Mouse (Mus musculus) liver, adult 2 months (tissue): ENCODE measurements around the gene Zfp36. TPM values are rescaled to one million over a fixed set of nuclear protein-coding genes. Genes with fewer than 3 reads are reported as not detected.

ENCODE experiments used
- DNase-seq: peaks from one replicate; pipeline ENCODE4 v3.0.0-alpha.2; 2011; ENCODE audit warnings: low read depth, low spot score; ENCODE audit errors: extremely low read depth
- H3K27ac ChIP-seq: fragments of 200-500 bp; replicated peaks from 2 replicates; pipeline ENCODE4 v1.5.1; 2012; ENCODE audit warnings: low read depth, mild to moderate bottlenecking, control low read depth, inconsistent platforms, low read length; ENCODE audit not compliant: insufficient read depth
- H3K27me3 ChIP-seq: fragments of 200-500 bp; 2 replicates; pipeline ENCODE4 v1.6.1; 2012; ENCODE audit warnings: mild to moderate bottlenecking, moderate library complexity, low read length, inconsistent platforms; ENCODE audit not compliant: control insufficient read depth, insufficient read depth
- H3K36me3 ChIP-seq: fragments of 200-500 bp; 2 replicates; pipeline ENCODE4 v1.6.1; 2012; ENCODE audit warnings: low read length, inconsistent platforms; ENCODE audit not compliant: control insufficient read depth, insufficient read depth
- H3K4me1 ChIP-seq: fragments of 200-500 bp; 2 replicates; pipeline ENCODE4 v1.6.1; 2011; ENCODE audit warnings: low read length; ENCODE audit not compliant: control insufficient read depth, insufficient read depth
- H3K4me3 ChIP-seq: fragments of 200-500 bp; 2 replicates; pipeline ENCODE4 v1.5.1; 2011; ENCODE audit warnings: low read depth, mild to moderate bottlenecking, control low read depth, low read length, moderate library complexity; ENCODE audit not compliant: insufficient read depth
- H3K79me2 ChIP-seq: fragments of 200-500 bp; 2 replicates; pipeline ENCODE4 v1.6.1; 2012; ENCODE audit warnings: inconsistent platforms, mild to moderate bottlenecking, low read length, moderate library complexity; ENCODE audit not compliant: control insufficient read depth, insufficient read depth
- H3K9ac ChIP-seq: fragments of 200-500 bp; 2 replicates; pipeline ENCODE4 v1.6.1; 2012; ENCODE audit warnings: low read depth, mild to moderate bottlenecking, control low read depth, inconsistent platforms, low read length
- CTCF ChIP-seq: fragments of 200-500 bp; IDR thresholded peaks from 2 replicates; pipeline ENCODE4 v1.5.1; 2011; ENCODE audit warnings: low read depth, low read length, control low read depth
- POLR2A ChIP-seq: fragments of 200-500 bp; IDR thresholded peaks from 2 replicates; pipeline ENCODE4 v1.6.1; 2011; ENCODE audit warnings: low read length, control low read depth; ENCODE audit not compliant: insufficient read depth; ENCODE audit errors: extremely low read depth
- WGBS: fragments of 180-500 bp; shearing (Covaris S2); methylation state at CpG from one replicate; pipeline ENCODE4 v1.1.7; 2018; 5-methylcytosine and 5-hydroxymethylcytosine counted together
- polyA plus RNA-seq: library from polyadenylated mRNA; depleted of rRNA; stranded (reverse); fragments of >200 nt; gene quantifications from 2 replicates; pipeline ENCODE4 v1.2.3, GENCODE M21; 2012
- total RNA-seq: library from RNA; depleted of rRNA; stranded (reverse); fragments of >200 nt; gene quantifications from 2 replicates; pipeline ENCODE4 v1.2.3, GENCODE M21; 2014

The Zfp36 gene
- total and polyA plus RNA-seq, 2 experiments = 16.4 to 41.1 TPM

DNA sequence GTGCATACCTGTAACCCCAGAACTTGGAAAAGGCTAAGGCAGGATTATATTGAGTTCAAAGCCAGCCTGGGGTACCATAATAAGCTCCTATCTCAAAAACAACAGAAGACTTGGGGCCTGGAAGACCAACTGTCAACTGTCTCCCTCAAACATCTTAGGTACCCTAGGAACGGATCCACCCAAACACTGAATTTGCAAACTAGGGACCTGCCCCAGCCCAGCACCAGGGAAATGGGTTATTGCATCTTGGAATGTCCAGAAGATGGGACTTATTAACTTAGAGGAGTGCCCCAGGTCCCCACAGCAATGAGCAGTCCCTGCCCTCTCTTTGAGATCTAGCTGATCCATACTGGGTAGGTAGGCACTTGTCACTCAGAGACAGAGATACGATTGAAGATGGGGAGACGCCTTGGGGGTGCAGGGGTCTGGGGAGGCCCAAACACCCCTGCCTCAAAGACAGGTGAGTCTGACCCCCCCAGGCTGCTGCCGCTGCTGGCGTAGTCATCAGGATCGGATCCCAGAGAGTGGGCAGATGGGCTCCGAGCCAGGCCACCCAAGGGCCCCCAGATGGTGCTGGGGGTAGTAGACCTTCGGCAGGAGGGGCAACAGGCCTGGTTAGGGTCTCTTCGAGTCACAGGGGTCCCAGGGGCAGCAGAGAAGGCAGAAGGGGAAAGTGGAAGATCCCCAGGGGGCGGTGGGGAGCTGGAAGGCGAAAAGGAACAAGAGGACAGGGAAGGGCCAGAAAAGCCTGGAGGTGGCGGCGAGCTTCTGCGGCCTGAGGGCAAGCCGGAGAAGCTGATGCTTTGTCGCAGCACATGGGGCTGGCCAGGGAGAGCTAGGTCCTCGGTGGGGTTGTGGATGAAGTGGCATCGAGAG lies 2.6 kb downstream of the Zfp36 start:
- peak; percentile 57 for DNase-seq
- 0 out of 2 replicates have a peak, but pooled peaks have one; percentile 4 for TF ChIP-seq POLR2A
- no peak for TF ChIP-seq CTCF

DNA sequence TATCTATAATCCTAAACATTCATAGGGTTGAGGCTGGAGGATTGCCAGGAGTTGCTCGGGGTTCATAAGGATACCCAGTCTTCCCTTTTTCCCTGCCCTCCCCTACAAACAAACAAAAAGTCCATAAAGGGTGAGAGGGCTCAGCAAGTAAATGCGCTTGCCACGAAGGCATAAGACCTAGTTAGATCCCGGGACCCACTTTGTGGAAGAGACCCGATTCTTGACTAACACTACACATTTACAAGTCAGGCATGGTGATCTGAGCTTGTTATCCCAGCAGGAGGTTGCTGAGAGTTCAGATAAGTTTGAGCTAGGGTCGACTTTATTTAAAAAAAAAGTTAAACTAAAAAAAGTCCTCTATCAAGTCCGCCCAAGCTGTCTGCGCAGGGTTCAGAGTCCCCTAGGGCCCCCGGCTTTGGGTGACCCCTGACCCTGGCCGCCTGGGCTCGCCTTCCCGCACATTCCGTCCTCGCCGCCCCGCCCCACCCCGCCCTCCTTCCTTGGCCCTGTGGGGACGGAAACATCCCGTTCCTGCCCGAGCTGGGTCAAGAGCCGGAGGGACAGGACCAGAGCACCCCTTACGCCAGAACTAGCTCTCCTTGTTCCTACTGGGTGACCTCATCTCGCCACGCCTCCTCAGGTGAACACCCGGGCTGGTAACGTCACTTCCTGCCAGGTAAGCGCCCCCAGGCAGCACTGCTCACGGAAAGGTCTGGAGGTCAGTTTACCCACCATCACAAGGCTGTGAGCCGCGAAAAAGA lies 3.9 kb downstream of the Zfp36 start:
- H3K4me1 ChIP-seq = peaks cover 10% of the 10 kb centered on the region; the same call in 1 of the 2 replicates
- H3K79me2 ChIP-seq = peaks cover 20% of the 10 kb centered on the region
- peak; percentile 98 for DNase-seq
- peak overlapping the region; percentile 24 for H3K4me3 ChIP-seq
- peaks cover 8% of the 10 kb centered on the region for H3K36me3 ChIP-seq
- 1% methylated on average over 30 of the region's 30 CpGs for WGBS
- peak overlapping the region; percentile 97 for H3K27ac ChIP-seq
- TF ChIP-seq POLR2A (peak; percentile 84), CTCF (peak; percentile 10; the same call in 1 of the 2 replicates)
- H3K9ac ChIP-seq = peak overlapping the region; percentile 67
- H3K27me3 ChIP-seq = no peaks in the 10 kb centered on the region

More for the DNA sequence above, 2.6 kb downstream of the Zfp36 start:
- no peaks in the 10 kb centered on the region for H3K27me3 ChIP-seq
- peak overlapping the region; percentile 96 for H3K4me3 ChIP-seq
- H3K9ac ChIP-seq = peak overlapping the region; percentile 99
- peaks cover 8% of the 10 kb centered on the region for H3K36me3 ChIP-seq
- peaks cover 20% of the 10 kb centered on the region for H3K79me2 ChIP-seq
- H3K4me1 ChIP-seq = peaks cover 13% of the 10 kb centered on the region; the same call in 1 of the 2 replicates
- H3K27ac ChIP-seq = peak overlapping the region; percentile 97
- WGBS = 3% methylated on average over 18 of the region's 18 CpGs

DNA sequence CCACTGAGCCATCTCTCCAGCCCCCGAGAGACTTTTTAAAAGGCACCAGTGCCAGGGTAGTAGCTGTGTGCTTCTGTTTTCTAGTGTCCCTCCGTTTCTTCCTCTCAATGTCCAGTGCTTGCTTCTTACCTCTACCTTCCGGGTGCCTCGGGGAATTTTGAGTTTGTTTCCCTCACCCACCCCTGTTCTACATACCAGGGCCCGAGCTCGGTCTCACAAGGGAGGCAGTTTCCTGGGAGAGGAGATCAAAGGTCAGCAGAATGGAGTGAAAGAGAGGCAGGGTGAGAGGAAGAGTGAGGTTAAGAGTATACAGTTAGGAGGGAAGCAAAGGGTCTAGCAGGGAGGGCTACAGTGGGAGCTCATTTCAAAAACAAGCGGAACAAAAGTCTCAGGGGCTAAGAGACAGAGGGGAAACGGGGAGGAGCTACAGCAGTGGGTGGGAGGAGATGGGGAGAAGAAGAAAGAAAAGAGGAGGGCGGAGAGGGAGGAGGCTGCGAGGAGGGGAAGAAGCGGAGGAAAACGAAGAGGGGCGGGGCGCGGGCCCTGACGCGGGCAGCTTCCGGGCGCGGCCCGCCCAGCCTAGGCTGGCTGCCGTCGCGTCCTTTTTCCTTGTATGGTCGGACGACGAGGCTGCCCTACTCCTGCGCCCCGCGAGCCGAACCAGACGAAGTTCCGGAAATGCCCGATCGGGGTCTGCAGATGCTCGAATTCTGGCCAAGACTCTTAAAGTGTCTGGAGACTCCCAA lies 4.7 kb downstream of the Zfp36 start:
- Histone ChIP-seq H3K27me3 (no peaks in the 10 kb centered on the region), H3K4me1 (peaks cover 5% of the 10 kb centered on the region; the same call in 1 of the 2 replicates), H3K79me2 (peaks cover 20% of the 10 kb centered on the region), H3K4me3 (peak overlapping the region; percentile 24), H3K36me3 (peaks cover 8% of the 10 kb centered on the region), H3K27ac (peak overlapping the region; percentile 97), H3K9ac (peak overlapping the region; percentile 67)
- under 1% methylated on average over 35 of the region's 36 CpGs for WGBS
- peak; percentile 77 for DNase-seq
- TF ChIP-seq POLR2A (peak; percentile 81; the same call in 1 of the 2 replicates), CTCF (no peak)

DNA sequence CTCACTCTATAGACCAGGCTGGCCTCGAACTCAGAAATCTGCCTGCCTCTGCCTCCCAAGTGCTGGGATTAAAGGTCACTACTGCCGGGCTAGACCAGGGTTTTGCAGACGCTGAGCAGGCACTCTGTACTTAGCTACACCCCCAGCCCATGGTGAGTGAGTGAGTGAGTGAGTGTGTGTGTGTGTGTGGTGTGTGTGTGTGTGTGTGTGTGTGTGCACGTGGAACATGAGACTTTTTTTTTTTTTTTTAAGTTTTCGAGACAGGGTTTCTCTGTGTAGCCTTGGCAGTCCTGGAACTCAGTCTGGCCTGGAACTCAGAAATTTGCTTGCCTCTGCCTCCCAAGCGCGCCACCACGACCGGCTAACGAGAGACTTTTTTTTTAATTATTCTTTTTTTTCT lies 5.4 kb downstream of the Zfp36 start:
- H3K4me1 ChIP-seq = peaks cover 3% of the 10 kb centered on the region; the same call in 1 of the 2 replicates

DNA sequence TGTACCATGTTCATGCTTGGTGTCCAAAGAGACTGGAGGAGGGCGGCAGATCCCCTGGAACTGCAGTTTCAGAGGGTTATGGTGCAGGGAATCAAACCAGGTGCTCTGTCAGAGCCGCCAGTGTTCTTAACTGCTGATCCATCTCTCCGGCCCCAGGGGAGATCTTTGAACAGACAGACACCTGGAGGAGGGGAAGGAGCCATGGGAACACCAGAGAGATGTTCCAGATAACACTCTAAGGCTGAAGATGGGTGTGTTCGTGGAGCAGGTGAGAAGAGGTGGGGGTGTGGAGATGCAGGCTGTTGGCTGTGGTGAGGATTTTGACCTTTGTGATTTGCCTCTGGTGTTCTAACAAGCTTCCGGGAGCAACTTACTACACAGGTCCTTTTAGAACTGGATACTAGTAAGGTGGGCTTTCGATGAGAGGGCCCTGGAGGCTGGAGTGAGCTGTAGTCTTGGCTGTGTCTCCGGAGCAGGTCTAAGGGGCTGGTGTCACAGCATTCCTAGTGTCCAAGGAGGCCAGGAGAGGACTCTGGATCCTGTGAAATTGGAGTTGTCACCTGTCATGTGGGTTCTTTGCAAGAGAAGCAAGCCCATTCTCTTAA lies 6.1 kb downstream of the Zfp36 start:
- no peak for DNase-seq
- Histone ChIP-seq H3K27ac (peak overlapping the region; percentile 5; the same call in 1 of the 2 replicates), H3K36me3 (peaks cover 8% of the 10 kb centered on the region), H3K9ac (no peak overlapping the region), H3K4me1 (peaks cover 3% of the 10 kb centered on the region; the same call in 1 of the 2 replicates), H3K27me3 (no peaks in the 10 kb centered on the region), H3K4me3 (no peak overlapping the region), H3K79me2 (peaks cover 20% of the 10 kb centered on the region)
- no peak for TF ChIP-seq CTCF
- TF ChIP-seq POLR2A = no peak
- 67% methylated on average over 7 of the region's 7 CpGs for WGBS

More for the DNA sequence above, 5.4 kb downstream of the Zfp36 start:
- Histone ChIP-seq H3K4me3 (no peak overlapping the region), H3K9ac (no peak overlapping the region), H3K79me2 (peaks cover 20% of the 10 kb centered on the region), H3K27me3 (no peaks in the 10 kb centered on the region), H3K36me3 (peaks cover 8% of the 10 kb centered on the region), H3K27ac (peak overlapping the region; percentile 97)
- 56% methylated on average over 10 of the region's 10 CpGs for WGBS
- no peak for TF ChIP-seq CTCF
- no peak for TF ChIP-seq POLR2A
- peak; percentile 28 for DNase-seq
